Mouse (Mus musculus) hindbrain, postnatal 0 days (tissue): ENCODE measurements around the gene Hoxc6. TPM values are rescaled to one million over a fixed set of nuclear protein-coding genes. Genes with fewer than 3 reads are reported as not detected.
A peak's percentile ranks its signal among the peaks of the same experiment; 100 is the strongest.

ENCODE experiments used
- ATAC-seq: fragments of 200-750 bp; cut with Nextera tagmentation; 2 replicates; pipeline ENCODE4 v1.8.0; 2017; ENCODE audit warnings: mild to moderate bottlenecking, moderate TSS enrichment, moderate library complexity
- DNase-seq: peaks from one replicate; pipeline ENCODE4 v3.0.0-alpha.2; 2015; ENCODE audit warnings: low spot score
- H3K27ac ChIP-seq: fragments of 300-500 bp; sonication (generic); 2 replicates; pipeline ENCODE4 v1.5.1; 2014; ENCODE audit warnings: mild to moderate bottlenecking
- H3K27me3 ChIP-seq: fragments of 300-500 bp; sonication (generic); 2 replicates; pipeline ENCODE4 v1.6.1; 2014; ENCODE audit warnings: low read length, mixed read lengths; ENCODE audit not compliant: insufficient read depth
- H3K36me3 ChIP-seq: fragments of 300-500 bp; sonication (generic); 2 replicates; pipeline ENCODE4 v1.6.1; 2014; ENCODE audit warnings: low read length, mixed read lengths; ENCODE audit not compliant: insufficient read depth
- H3K4me1 ChIP-seq: fragments of 300-500 bp; sonication (generic); 2 replicates; pipeline ENCODE4 v1.6.1; 2014; ENCODE audit warnings: antibody characterized with exemption, low read length, mixed read lengths; ENCODE audit not compliant: insufficient read depth
- H3K4me2 ChIP-seq: fragments of 300-500 bp; sonication (generic); 2 replicates; pipeline ENCODE4 v1.6.1; 2014; ENCODE audit warnings: low read depth, mild to moderate bottlenecking, low read length, moderate library complexity, mixed read lengths
- H3K4me3 ChIP-seq: fragments of 300-500 bp; sonication (generic); 2 replicates; pipeline ENCODE4 v1.5.1; 2014; ENCODE audit warnings: low read length
- H3K9ac ChIP-seq: fragments of 300-500 bp; sonication (generic); replicated peaks from 2 replicates; pipeline ENCODE4 v1.6.1; 2014; ENCODE audit warnings: mild to moderate bottlenecking, low read length, moderate library complexity, mixed read lengths
- H3K9me3 ChIP-seq: fragments of 300-500 bp; sonication (generic); 2 replicates; pipeline ENCODE4 v1.6.1; 2016; ENCODE audit warnings: low read length, mixed read lengths
- CTCF ChIP-seq: IDR thresholded peaks from 2 replicates; pipeline ENCODE4 v1.5.1; 2016; ENCODE audit warnings: antibody characterized with exemption, control low read depth, low read depth
- WGBS: fragments of 180-500 bp; shearing (Covaris S2); extraction: QIAGEN DNeasy Blood & Tissue Kit; methylation state at CpG from one replicate; pipeline ENCODE4 v1.1.7; 2014; 5-methylcytosine and 5-hydroxymethylcytosine counted together
- polyA plus RNA-seq: library from polyadenylated mRNA; unstranded; fragments of >200 nt; fragmentation: Nextera tagmentation; extraction: Ambion mirVana; gene quantifications from 2 replicates; pipeline ENCODE4 v1.2.1, GENCODE M21; 2015
- total RNA-seq: library from RNA; depleted of rRNA; stranded (reverse); fragments of >200 nt; gene quantifications from 2 replicates; pipeline ENCODE4 v1.2.3, GENCODE M21; 2014

The Hoxc6 gene
- total and polyA plus RNA-seq, 2 experiments from 2014 or later = 0.59 to 1.4 TPM

DNA sequence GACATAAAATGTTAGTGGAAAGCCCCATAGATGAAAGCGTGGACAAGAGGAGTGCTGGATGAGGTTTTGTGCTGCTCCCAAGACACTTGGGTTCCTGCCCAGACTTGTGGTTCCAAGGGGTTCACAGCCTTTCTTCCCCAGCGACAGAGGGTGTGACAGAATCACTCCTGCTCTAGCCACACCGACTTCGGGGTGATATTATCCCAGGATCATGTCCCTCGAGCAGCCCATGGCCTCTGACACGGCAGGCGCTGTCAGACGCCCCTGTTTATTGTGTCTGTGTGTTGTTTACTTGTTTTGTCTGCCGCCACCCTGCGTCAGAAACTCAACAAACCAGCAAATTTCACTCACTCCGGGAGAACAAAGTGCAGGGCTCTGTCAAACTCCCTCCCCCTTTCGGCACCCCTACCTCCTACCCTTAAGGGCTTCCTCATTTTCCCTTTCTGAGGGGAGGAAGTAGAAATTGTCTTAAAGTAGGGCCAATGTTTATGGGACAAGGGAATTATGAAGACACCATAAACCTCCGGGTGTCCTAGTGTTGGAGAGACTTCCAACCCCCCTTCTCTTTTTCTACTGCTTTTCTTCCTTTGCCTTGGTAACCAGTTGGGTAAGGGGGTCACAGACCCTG is 4.9 kb downstream of the Hoxc6 start:
- Histone ChIP-seq H3K4me1 (peaks cover 4% of the 10 kb centered on the region; the same call in 1 of the 2 replicates), H3K9ac (no peak overlapping the region)
- 8% methylated on average over 13 of the region's 13 CpGs for WGBS

DNA sequence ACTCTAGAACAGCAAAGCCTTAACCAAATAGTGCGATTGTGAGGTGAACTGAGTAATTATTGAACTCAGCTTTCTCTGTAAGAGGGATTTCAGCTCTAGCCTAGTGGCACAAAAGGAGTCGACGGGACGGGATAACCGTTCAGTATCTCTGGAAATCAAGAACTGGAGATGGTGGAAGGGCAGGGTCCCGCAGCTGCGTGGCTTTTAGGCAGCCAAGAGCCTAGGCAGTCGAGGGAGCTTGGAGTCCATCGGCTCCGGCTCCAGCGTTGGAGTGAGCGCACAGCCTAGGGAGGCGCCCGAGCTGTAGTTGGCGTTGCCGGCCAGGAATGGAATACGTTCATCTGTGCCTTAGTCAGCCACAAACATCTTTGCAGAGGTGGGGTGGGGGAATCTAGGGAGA is 7.3 kb downstream of the Hoxc6 start:
- no peaks in the 10 kb centered on the region for H3K36me3 ChIP-seq
- H3K27me3 ChIP-seq = peaks cover 100% of the 10 kb centered on the region
- no peak for ATAC-seq
- TF ChIP-seq CTCF = no peak
- H3K9me3 ChIP-seq = no peaks in the 10 kb centered on the region
- no peak overlapping the region for H3K9ac ChIP-seq
- no peak overlapping the region for H3K27ac ChIP-seq
- H3K4me1 ChIP-seq = no peaks in the 10 kb centered on the region
- H3K4me3 ChIP-seq = no peak overlapping the region
- no peak overlapping the region for H3K4me2 ChIP-seq
- DNase-seq = no peak
- WGBS = 1% methylated on average over 17 of the region's 17 CpGs

More for the DNA sequence above, 4.9 kb downstream of the Hoxc6 start:
- no peak for TF ChIP-seq CTCF
- Histone ChIP-seq H3K27me3 (peaks cover 100% of the 10 kb centered on the region), H3K4me3 (no peak overlapping the region), H3K4me2 (no peak overlapping the region), H3K27ac (no peak overlapping the region), H3K9me3 (no peaks in the 10 kb centered on the region), H3K36me3 (no peaks in the 10 kb centered on the region)
- DNase-seq = no peak
- ATAC-seq = no peak

- DNase-seq (no peak), ATAC-seq (no peak)
- 2% methylated on average over 5 of the region's 5 CpGs for WGBS
- no peaks in the 10 kb centered on the region for H3K36me3 ChIP-seq
- peaks cover 100% of the 10 kb centered on the region for H3K27me3 ChIP-seq
- H3K4me1 ChIP-seq = no peaks in the 10 kb centered on the region
- TF ChIP-seq CTCF = no peak
- no peak overlapping the region for H3K4me2 ChIP-seq
- no peak overlapping the region for H3K27ac ChIP-seq
- no peak overlapping the region for H3K4me3 ChIP-seq
- no peak overlapping the region for H3K9ac ChIP-seq
- H3K9me3 ChIP-seq = no peaks in the 10 kb centered on the region
Measured at GRCm38 (mm10) chr15:103005797-103006196, 7.7 kb downstream of the Hoxc6 start.

- Histone ChIP-seq H3K4me3 (no peak overlapping the region), H3K27ac (no peak overlapping the region), H3K27me3 (peaks cover 99% of the 10 kb centered on the region), H3K4me2 (no peak overlapping the region), H3K4me1 (no peaks in the 10 kb centered on the region), H3K9me3 (no peaks in the 10 kb centered on the region), H3K36me3 (no peaks in the 10 kb centered on the region), H3K9ac (no peak overlapping the region)
- 9% methylated on average over 1 of the region's 1 CpGs for WGBS
- ATAC-seq (no peak), DNase-seq (no peak)
- no peak for TF ChIP-seq CTCF
Measured at GRCm38 (mm10) chr15:103006326-103006725, 8.3 kb downstream of the Hoxc6 start.

- DNase-seq (no peak), ATAC-seq (no peak)
- Histone ChIP-seq H3K9ac (no peak overlapping the region), H3K4me3 (peak overlapping the region; percentile 1; the same call in 1 of the 2 replicates), H3K27me3 (peaks cover 96% of the 10 kb centered on the region), H3K27ac (no peak overlapping the region), H3K36me3 (no peaks in the 10 kb centered on the region), H3K9me3 (no peaks in the 10 kb centered on the region), H3K4me2 (peak overlapping the region; percentile 8; the same call in 1 of the 2 replicates), H3K4me1 (no peaks in the 10 kb centered on the region)
- whole genome bisulfite sequencing = 2% methylated on average over 27 of the region's 27 CpGs
- no peak for TF ChIP-seq CTCF
Measured at GRCm38 (mm10) chr15:103009265-103010111, 11.4 kb downstream of the Hoxc6 start.

GRCm38 (mm10) chr15:103010112-103010846 is 12.2 kb downstream of the Hoxc6 start:
- Histone ChIP-seq H3K27ac (no peak overlapping the region), H3K4me1 (no peaks in the 10 kb centered on the region), H3K9ac (no peak overlapping the region), H3K36me3 (no peaks in the 10 kb centered on the region), H3K27me3 (peaks cover 96% of the 10 kb centered on the region), H3K9me3 (no peaks in the 10 kb centered on the region), H3K4me2 (no peak overlapping the region), H3K4me3 (no peak overlapping the region)
- no peak for TF ChIP-seq CTCF
- DNase-seq = no peak
- ATAC-seq = no peak
- 3% methylated on average over 31 of the region's 31 CpGs for WGBS
